Mouse (Mus musculus): ENCODE data around the gene Etnk2. TPM values are rescaled to one million over a fixed set of nuclear protein-coding genes. Genes with fewer than 3 reads are reported as not detected.

Gene Etnk2
- total RNA-seq, 2 experiments from 2014 or later = 1.2 to 1.4 TPM

DNA sequence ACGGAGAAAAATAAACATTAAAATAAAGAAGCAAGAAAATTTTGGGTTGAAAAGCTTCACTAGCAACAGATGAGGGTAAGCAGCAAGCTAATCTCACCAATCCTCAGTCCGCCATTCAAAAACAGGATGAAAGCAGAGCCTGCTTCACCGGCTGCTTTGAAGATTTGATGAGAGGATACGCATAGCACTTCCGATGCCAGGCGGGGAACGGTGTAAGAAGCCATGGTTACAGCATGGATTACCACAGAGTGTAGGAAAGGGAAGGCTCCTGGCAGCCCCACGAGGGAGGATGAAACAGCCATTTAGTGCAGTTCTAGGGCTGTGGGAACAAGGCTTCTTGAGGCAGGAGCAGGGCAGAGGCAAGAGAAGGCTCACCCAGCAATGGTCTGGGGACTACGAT, 11.6 kb upstream of the Etnk2 start:
- no peak for DNase-seq

- DNase-seq = peak; percentile 84 to 85
These were observed 10.0 kb upstream of the Etnk2 start for GRCm38 (mm10) chr1:133353371-133353809.

DNA sequence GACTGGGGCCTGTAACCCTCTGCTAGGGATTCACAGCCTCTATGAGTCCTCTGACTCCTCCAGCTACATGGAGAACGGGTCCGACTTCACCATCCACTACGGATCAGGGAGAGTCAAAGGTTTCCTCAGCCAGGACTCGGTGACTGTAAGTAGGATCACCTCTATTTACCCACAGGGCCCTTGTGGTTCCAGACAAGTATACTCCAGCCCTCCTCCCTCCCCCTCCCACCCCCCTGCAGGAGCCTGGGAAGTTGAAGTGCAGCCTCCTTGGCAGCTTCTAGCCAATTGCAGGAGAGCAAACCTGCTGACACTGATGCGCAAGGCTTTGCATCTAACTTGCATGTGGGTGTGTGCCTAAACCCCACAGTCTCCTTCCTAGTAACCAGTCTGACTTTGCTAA, 7.9 kb upstream of the Etnk2 start:
- DNase-seq = no peak

DNA sequence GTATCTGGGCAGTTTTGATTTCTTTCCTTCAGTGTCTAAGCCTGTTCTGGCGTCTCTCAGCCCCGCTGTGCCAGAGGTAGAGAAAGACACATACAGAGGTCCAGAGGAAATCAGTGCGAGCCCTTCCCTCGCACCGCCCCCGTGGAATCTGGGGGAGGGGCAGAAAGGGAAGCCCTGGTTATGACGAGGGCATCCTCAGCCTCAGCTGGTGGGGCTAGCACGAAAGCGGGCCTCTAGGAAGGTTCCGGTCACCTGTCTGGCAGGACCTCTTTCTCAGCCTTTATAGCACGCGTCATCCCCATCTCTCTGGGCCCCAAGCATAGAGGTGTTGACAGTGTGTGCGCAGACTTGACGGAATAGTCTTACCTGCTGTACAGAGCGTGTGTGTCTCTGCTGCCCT, 7.5 kb upstream of the Etnk2 start:
- DNase-seq = no peak

DNA sequence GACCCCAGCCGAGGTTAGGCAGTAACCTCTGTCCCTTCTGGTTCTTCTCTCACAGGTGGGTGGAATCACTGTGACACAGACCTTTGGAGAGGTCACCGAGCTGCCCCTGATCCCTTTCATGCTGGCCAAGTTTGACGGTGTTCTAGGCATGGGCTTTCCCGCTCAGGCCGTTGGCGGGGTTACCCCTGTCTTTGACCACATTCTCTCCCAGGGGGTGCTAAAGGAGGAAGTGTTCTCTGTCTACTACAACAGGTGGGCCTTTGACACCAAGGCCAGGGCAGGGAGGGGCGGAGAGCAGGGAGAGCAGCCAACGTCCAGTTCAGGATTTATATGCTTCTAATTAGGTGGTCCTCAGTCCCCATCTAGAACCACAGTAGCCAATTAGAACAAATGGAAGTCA, 7.0 kb upstream of the Etnk2 start:
- DNase-seq = no peak

GRCm38 (mm10) chr1:133361006-133361405, 2.4 kb upstream of the Etnk2 start:
- no peak for DNase-seq

DNA sequence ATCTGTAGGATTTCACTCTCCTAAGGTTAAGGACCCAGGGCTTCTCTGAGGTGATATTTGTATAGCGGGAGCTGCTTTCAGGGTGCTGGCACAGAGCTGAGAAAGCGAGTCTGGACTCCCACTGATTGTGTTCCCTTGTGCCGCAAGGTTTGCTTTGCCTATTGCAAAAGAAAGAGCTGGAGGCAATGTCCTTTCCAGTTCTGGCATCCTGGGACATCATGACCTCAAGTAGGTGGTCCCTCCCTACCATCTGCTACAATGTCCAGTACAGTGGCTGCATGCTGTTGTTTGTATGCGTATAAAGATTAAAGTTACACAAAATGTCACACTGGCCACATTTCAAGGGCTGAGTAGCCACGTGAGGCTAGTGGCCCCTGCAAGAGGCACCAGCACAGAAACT, 1.3 kb upstream of the Etnk2 start:
- no peak for DNase-seq

GRCm38 (mm10) chr1:133364022-133364630, 754 bp downstream of the Etnk2 start:
- no peak for DNase-seq

DNA sequence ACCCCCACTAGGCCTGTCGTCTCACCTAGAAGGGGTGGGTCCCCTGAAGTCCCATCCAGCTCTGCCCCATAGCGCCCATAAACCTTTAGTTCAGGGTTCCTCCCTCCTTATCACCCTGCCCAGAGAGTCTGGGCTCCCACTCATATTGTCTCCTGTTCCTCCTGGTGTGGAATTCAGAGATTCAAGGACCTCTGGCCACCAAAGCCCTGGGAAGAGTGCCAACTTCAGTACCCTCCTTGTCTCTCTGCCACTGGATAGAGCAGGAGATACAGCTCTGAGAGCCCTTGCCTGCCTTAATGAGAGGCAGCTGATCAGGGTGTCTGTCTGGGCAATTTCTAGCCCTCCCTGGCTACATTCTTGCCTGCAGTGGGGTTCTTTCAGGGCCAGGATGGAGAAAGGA, 1.5 kb downstream of the Etnk2 start:
- no peak for DNase-seq

DNA sequence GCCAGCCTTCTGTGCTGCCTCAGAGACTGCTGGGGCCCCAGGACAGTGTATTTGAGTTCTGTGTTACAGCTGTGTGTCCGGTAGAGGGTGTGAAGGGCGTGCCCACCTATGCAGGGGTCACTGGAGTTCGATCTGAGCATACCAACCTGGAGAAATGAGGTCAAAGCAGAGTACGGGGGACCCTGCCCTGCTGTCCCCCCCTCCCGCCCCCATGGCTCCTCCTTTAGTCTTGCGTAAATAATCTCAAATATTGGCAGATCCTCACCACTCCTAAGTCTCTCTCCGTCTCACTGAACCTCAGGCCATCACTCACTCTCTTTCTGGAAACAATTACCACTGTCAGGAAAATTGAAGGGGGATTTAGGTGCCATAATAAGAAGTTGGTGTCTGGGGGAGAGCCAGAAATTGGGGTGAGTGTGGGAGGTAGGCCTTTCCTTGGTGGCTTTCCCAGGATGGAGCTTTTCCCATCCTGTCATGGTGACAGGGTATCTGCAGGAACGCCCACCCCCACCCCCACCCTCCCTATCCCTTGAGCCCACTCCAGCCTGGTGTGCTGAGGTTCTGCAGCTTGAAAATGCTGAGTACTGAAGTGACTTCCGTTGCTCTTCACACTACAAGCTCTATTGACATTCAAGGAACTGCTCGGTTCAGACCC, 3.7 kb downstream of the Etnk2 start:
- no peak for DNase-seq

DNA sequence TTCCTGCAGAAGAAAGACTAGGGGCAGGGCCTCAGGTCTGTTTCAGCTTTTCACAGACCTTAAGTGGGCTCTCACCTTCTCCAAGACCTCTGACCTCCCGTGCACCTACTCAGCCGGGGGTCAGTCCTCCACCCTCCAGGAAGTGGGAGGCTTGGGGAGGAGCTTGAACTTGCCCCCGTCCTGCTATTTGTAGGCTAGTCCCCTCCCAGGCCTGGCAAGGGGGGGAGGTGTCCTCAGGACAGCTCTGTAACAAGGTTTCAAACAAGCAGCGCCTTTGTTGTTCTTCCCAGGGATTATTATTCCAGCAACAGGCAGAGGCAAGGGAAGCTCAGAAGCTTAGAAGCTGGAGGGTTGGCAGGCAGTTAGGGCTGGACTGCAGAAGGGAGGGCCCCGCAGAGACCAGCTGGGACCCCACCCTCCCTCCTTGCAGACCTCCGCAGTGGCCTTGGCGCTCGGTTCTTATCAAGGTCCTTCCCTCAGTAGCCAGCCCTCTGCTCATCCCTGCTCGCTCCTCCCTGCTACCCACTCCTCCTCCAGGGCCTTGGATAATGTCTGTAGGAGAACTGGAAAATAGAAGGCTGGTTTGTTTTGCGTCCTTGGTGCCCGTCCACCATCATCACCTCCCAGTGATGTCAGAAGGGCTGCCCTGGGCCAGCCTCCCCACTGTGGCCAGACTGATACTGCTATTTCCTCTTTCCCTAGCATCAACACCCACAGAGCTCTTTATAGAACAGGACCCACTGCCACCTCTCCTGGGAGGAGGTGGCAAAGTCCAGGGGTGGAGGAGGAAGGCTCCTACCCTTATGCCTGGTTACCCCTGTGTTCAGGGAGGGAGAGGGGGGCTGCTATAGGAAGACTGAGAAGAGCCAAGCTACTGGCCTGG, 4.5 kb downstream of the Etnk2 start:
- no peak for DNase-seq

DNA sequence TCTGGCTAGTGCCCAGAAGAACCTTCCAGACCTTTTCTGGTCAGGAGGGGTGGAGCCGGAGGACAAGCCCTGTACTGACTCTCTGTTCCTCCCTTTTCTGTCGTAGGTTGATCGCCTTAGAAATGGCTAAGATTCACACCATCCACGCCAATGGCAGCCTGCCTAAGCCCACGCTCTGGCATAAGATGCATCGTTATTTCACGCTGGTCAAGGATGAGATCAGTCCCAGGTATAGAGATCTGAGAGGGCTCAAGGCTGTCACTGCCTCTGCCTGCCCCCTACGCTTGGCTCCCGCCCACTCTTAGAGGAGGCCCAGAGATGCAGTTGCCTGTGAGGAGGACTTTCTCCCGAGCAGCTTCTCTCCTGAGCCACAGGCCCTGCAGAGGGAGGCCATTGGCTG, 5.3 kb downstream of the Etnk2 start:
- no peak for DNase-seq

DNA sequence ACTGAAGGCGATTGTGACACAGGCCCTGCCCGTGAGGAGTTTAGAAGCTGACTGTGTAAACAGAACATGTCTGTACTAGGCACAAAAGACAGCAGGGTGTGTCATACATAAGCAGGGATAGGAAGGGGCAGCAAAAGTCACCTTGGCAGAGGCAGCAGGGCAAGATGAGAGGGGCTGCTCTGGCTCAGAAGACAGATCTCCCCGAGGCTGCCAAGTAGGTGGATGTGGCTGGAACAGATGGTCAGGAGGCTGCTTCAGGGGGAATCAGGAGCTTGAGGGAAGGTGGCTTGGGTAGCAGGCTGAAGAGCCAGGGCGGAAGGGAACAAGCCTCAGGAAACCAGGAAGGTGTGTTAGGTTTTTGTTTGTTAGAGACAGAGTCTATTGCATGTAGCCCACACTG, 7.0 kb downstream of the Etnk2 start:
- DNase-seq = no peak

- no peak for DNase-seq
These were observed 8.1 kb downstream of the Etnk2 start for GRCm38 (mm10) chr1:133371431-133371830.

DNA sequence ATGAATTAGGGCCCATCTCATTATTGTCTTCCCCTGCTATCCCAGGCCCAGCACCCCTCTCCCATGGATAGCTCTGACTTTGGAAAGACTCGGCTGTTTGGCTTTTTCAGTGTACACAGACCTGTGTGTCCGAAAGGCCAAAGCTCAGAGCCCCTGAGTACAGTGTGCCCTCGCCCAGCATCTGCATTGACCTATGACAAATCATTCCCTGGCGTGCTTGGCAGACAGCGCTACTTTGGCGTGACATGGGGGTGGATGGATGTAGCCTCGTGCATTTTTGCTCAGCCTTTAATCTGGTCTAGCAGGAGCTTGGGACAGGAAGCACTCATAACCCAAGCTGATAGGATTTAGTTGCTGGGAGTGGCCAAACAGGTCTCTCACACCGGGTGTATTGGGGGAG, 8.7 kb downstream of the Etnk2 start:
- DNase-seq = no peak

DNA sequence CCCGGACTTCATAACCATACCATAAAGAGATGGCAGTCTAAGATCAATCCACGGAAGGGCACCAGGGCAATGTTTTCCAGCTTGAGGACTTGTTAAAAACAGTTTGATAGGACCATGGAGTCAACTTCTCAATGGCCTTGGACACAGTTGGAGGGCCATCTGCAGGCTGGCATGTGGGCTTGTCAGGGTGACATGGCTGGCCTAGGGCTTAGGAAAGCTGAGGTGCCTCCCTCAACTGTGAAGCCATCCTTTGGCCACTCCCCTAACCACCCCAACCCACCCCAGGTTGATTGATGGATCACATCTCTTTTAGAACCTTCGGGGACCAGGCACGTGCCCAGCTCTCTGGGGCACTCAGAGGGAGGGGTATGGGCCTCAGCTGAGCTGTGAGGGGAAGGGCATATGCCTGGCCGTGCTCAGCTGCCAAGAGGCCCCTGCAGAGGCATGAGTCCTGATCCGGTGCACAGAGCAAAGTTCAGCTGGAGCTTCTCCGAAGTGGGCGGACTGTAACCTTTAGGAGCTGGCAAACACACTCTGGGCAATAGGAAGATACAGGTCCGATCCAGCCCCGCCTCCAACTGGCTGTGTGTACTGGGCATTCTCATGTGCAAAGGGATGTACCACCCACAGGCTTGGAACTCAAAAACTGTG, 12.4 kb downstream of the Etnk2 start:
- DNase-seq = no peak

GRCm38 (mm10) chr1:133377547-133377946, 14.2 kb downstream of the Etnk2 start:
- no peak for DNase-seq

- no peak for DNase-seq
These were observed 16.0 kb downstream of the Etnk2 start for GRCm38 (mm10) chr1:133379254-133379985.

DNA sequence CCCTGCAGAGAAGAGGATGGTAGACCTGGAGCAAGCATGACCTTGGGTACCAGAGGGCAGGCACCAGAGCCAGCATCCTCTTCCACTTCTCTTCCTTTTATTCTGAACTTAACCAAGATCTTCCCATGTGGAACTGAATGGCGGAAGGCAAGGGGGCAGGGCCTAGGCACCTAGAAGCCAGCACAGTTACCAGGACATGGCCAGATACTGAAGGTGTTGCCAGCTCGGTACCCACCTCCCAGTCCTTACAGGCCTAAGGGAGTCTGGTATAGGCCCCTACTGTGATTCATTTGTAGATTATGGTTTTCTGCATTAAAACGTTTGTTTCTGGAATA, 16.6 kb downstream of the Etnk2 start:
- DNase-seq = no peak

- DNase-seq = no peak
These were observed 17.1 kb downstream of the Etnk2 start for GRCm38 (mm10) chr1:133380347-133381065.

- DNase-seq = no peak
These were observed 18.6 kb downstream of the Etnk2 start for GRCm38 (mm10) chr1:133382008-133382407.
